Mouse (Mus musculus) spleen, adult 18-20 months (tissue): ENCODE measurements at regions not wholly inside any gene's neighbourhood (a gene's known extent, or its start where the extent isn't known, plus 50 kb on each side); places are given as distances from the start of the nearest gene placed in this dataset.

ENCODE experiments used
- DNase-seq, 2 experiments: peaks; one replicate each; pipeline ENCODE4 v3.0.0; 2022; ENCODE audit warnings: mixed read lengths in 2 of 2

- no peak for DNase-seq
Observed at GRCm38 (mm10) chr11:114611690-114612089, 56.6 kb upstream of the Rpl38 start.

- no peak for DNase-seq
Observed at GRCm38 (mm10) chr11:114608009-114608408, 60.3 kb upstream of the Rpl38 start.

- DNase-seq: no peak
Observed at GRCm38 (mm10) chr11:114603108-114603507, 65.2 kb upstream of the Rpl38 start.

DNA sequence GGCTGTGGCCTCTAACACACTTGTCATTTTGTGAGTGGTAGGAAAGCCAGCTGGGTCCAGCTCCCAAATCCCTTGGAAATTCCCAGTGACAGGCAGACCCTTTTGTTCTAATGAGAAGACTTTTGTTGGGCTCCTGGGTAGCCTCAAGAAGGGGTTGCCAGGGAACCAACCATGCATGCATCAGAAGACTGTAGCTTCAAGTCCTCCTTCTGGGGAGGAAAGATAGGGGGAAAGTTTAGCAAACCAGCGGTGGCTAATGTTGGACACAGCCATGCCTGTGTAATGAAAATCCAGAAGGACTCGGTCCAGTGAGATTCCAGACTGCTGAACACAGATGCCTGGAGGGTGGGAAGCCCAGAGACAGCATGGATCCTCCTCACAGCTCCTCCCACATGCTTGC lies 71.1 kb upstream of the Rpl38 start:
- no peak for DNase-seq

- DNase-seq: no peak
Observed at GRCm38 (mm10) chr11:114592961-114593360, 75.4 kb upstream of the Rpl38 start.

DNA sequence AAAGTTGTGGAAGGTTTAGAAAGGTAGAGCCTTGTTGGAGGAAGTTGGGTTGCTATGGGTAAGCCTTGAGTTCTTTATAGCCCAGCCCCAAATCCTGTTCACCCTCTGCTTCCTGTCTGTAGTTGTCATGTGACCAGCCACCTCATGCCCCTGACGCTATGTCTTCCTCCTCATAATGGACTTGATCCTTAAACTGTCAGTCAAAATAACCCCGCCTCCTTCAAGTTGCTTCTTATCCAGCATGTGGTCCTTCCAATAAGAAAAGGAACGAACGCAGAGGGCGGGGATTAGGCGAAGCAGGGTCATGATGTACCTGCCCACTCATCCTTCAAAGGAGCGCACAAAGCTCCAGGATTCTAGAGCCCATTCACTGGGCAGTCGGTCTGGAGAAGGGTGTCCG lies 79.8 kb upstream of the Rpl38 start:
- DNase-seq: no peak

- no peak for DNase-seq
Observed at GRCm38 (mm10) chr11:114587986-114588385, 80.3 kb upstream of the Rpl38 start.

DNA sequence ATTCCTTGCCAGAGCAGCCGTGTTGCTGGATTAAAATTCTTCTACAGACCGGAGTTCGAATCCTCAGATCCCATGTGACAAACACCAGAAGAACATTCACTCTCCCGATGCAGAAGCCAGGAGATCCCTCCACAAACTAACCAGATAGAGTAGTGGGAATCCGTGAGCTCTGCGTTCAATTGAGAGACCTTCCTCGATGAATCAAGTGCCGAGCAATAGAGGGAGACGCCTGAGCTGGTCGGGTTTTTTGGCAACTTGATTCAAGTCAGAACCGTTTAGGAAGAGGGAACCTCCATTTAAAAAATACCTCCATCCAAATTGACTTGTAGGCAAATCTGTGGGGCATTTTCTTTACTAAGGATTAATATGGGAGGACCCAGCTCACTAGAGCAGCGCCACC lies 81.9 kb upstream of the Rpl38 start:
- no peak for DNase-seq

DNA sequence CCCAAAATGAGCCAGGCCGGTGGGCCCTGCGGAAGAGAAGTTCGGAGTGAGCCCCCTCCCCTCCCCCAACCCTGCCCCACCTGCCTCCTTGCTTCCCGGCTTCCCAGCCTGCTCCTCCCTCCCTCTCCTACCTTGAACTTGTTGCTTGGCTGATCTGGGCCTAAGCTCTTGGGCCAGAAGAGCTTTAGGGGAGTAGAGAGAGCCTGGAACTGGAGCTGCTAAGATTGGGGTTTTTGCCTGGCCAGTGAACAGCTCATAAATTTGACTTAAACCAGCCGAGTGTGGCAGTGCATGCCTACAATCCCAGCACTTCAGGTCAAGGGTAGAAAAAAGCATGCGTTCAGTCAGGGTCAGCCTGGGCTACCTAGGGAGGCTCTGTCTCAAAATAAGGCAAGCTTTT lies 83.5 kb upstream of the Rpl38 start:
- DNase-seq: no peak

GRCm38 (mm10) chr11:114584146-114584545 lies 84.2 kb upstream of the Rpl38 start:
- no peak for DNase-seq

DNA sequence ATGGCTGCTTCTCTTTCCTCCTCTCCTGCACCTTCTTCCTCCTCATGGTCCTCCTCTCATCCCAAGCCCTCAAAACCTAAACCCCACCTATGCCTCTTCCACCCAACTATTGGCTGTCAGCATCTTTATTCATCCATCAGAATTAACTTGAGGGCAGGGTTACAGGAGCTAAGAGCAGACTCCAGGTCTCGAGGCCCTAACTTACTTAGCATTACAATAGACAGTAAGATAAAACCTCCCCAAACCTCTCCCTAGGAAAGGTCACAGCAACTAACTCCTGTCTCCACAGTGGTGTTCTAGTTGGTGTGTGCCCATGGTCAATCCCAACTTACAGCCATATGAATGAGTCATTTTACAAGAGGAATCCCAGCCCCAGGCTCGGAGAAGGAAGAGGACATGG lies 88.3 kb upstream of the Rpl38 start:
- no peak for DNase-seq

- no peak for DNase-seq
Observed at GRCm38 (mm10) chr11:114578551-114578950, 89.8 kb upstream of the Rpl38 start.

DNA sequence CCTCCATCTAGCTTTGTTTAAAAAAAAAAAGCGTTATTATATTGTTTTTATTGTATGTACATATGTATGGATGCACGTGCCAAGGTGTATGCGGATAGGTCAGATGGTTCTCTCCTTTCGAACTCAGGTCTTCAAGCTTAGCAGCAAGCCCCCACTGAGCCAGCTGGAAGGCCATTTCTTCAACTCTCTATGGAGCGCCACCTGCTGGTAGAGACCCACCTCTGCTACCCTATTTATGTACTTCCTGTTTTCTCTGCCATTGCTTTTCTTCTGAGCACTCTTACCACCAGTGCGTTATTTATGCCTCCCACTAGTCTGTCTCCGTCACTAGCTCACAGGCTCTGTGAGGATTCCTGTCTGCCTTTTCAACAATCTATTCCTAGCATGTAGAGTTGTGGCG lies 91.5 kb upstream of the Rpl38 start:
- no peak for DNase-seq

DNA sequence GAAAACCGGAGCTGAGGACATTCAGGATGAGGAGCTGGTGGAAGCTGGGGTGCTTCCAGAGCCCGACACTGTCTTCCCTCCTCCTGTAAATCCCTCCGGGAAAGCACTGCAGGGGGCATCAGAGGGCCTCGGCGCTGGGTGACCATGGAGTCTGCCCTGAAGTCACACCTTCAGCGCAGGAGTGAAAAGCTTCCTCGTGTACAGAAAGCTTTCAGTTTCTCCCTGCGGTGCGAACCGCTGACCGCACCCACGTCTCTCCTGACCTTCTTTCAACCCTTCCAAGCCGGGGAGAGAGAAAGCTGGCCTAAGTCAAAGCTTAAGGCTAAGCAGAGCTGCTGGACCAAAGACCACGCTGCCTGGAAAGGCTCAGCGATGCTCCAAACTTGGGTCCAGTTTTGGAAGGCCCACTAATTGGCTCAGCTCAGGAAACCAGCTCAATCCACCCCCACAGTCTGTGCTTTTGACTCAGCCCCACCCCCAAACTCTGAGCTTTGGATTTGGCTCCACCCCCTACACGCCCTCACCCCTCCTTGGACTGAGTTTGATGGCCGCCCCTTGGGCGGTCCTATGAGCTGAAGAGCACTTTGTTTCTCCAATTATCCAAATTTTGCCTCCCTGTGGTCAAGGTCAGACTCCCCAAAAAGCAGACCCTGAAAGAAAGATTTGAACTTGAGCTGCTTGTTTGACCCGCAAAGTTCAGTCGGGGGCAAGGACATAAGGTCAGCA lies 97.0 kb upstream of the Rpl38 start:
- no peak for DNase-seq

DNA sequence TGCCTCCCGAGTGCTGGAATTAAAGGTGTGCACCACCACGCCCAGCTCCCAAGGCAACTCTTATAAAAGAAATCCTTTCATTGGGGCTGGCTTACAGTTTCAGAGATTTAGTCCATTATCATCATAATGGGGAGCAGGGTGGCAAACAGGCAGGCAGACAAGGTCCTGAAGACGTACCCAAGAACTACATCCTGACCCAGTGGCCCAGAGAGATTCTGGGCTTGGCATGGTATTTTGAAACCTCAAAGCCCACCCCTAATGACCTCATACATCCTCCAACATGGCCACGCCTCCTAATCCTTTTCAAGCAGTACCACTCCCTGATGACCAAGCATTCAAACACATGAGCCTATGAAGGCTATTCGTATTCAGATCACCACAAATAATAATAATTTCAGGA lies 98.2 kb upstream of the Rpl38 start:
- DNase-seq: no peak

- no peak for DNase-seq
Observed at GRCm38 (mm10) chr11:114567814-114568800, 100.2 kb upstream of the Rpl38 start.

- no peak for DNase-seq
Observed at GRCm38 (mm10) chr11:114567045-114567780, 101.1 kb upstream of the Rpl38 start.

GRCm38 (mm10) chr11:114564949-114565348 lies 103.4 kb upstream of the Rpl38 start:
- no peak for DNase-seq

GRCm38 (mm10) chr11:114563172-114563571 lies 105.2 kb upstream of the Rpl38 start:
- DNase-seq: no peak

- no peak for DNase-seq
Observed at GRCm38 (mm10) chr11:114554576-114554975, 113.7 kb upstream of the Rpl38 start.

DNA sequence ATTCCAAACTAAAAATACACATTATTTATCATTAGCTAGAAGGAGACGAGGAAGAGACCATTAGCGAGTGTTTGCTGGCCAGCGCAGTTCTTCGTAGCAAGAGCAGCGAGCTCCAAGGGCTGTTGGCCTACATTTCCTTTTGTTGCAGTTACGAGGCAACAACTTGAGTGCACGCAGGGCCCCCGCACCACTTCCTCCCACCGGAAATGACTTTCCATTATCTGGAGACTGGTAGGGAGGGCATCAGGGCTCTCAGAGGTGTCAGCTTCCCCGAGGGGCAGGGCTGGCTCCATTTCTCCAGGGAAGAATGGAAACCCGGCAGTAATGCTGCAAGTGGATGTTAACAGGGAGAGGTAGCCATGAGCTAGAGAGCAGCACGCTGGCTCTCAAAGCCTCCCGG lies 114.3 kb upstream of the Rpl38 start:
- no peak for DNase-seq

DNA sequence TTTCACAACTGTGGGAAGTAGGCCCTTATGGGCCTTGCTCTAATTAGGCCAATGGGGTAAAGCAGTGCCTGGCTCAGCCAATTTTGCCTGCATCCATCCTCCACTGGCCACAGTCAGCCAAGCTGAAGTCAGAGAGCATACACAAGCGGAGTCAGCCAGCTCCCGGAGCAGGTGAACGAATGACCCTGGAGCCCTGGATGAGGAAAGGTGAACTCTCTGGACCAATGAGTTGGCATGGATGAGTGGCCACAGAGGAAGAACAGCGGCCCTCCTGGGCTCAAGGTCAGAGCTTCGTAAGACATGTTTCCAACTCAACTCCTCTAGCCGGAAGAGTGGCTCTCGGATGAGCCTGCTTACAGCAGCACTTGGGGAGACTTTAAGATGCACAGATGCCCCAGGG lies 116.1 kb upstream of the Rpl38 start:
- DNase-seq: no peak

DNA sequence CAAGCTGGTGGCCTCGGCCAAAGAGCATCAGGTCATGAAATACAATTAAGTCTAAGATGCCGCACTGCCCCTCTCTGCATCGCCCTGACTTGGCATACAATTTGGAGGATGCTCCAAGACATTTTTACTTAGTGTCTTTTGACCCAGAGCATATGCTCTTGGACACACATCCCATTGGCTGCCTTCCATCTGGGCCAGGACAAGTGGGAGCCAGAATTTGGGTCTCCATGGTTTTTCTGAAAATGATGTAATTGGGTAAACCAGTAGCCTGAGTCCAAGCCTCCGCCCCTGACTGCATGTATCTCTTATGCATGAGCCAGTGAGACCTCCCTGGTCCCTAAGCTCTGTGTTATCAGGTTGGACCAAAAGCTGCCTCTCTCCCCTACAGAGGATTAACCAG lies 117.1 kb upstream of the Rpl38 start:
- no peak for DNase-seq
